Mouse (Mus musculus) cerebellum, adult 2 months (tissue): ENCODE data around the gene Pdhb. TPM values are rescaled to one million over a fixed set of nuclear protein-coding genes. Genes with fewer than 3 reads are reported as not detected.
A peak's percentile ranks its signal among the peaks of the same experiment; 100 is the strongest.
"Not testable (repeated sequence)": the region's sequence is repeated elsewhere in the genome, so short reads cannot be mapped to it uniquely, and the experiment has no call there.

Source experiments
- DNase-seq, 2 experiments: peaks; one replicate each; pipeline ENCODE4 v3.0.0; 2021
- H3K27ac ChIP-seq: fragments of 200-500 bp; 2 replicates; pipeline ENCODE4 v1.5.1; 2012; ENCODE audit warnings: low read length, control low read depth, inconsistent platforms; ENCODE audit not compliant: insufficient read depth
- H3K27me3 ChIP-seq: fragments of 200-500 bp; 2 replicates; pipeline ENCODE4 v1.6.1; 2012; ENCODE audit warnings: inconsistent platforms, mild to moderate bottlenecking, low read length, moderate library complexity; ENCODE audit not compliant: control insufficient read depth, insufficient read depth
- H3K4me1 ChIP-seq: fragments of 200-500 bp; 2 replicates; pipeline ENCODE4 v1.6.1; 2011; ENCODE audit warnings: low read length; ENCODE audit not compliant: control insufficient read depth, insufficient read depth
- H3K4me3 ChIP-seq: fragments of 200-500 bp; replicated peaks from 2 replicates; pipeline ENCODE3; 2011; ENCODE audit warnings: mild to moderate bottlenecking, low read depth, low read length, control low read depth; ENCODE audit not compliant: insufficient read depth
- CTCF ChIP-seq: fragments of 200-500 bp; IDR thresholded peaks from 2 replicates; pipeline ENCODE4 v1.5.1; 2011; ENCODE audit warnings: low read depth, mild to moderate bottlenecking, control low read depth, low read length, moderate library complexity, borderline replicate concordance; ENCODE audit not compliant: insufficient read depth
- POLR2A ChIP-seq: fragments of 200-500 bp; IDR thresholded peaks from 2 replicates; pipeline ENCODE4 v1.6.1; 2011; ENCODE audit warnings: low read length, control low read depth, borderline replicate concordance; ENCODE audit not compliant: insufficient read depth
- WGBS: fragments of 180-500 bp; shearing (Covaris S2); methylation state at CpG from one replicate; pipeline ENCODE4 v1.1.7; 2018; 5-methylcytosine and 5-hydroxymethylcytosine counted together
- polyA plus RNA-seq: library from polyadenylated mRNA; depleted of rRNA; stranded (reverse); fragments of >200 nt; gene quantifications from 2 replicates; pipeline ENCODE4 v1.2.3, GENCODE M21; 2012

The Pdhb gene
- polyA plus RNA-seq, 1 experiment: 279 TPM

DNA sequence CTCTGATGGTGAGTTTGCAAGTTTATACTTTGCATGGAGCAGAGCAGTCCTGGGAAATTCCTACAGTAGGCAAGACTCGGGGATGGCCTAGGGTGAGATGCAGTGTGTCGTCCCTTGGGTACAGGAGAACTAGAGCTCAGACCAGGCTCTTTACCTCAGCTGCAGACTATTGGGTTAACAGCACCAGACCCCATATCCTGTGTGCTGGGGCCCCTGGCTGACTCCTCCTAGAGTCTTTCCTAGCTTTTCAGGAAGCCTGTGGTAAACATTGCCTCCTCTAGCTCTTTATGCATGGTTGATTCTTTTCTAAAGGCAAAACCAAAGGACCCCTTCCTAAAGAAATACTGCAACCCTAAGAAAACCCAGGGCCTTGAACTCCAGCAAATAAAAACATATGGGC is 31.7 kb downstream of the Pdhb start:
- no peak overlapping the region for H3K27ac ChIP-seq
- WGBS: 63% methylated on average over 2 of the region's 2 CpGs
- no peak for TF ChIP-seq POLR2A
- TF ChIP-seq CTCF: no peak
- H3K27me3 ChIP-seq: no peaks in the 10 kb centered on the region
- H3K4me3 ChIP-seq: no peak overlapping the region
- no peak for DNase-seq
- H3K4me1 ChIP-seq: no peaks in the 10 kb centered on the region

DNA sequence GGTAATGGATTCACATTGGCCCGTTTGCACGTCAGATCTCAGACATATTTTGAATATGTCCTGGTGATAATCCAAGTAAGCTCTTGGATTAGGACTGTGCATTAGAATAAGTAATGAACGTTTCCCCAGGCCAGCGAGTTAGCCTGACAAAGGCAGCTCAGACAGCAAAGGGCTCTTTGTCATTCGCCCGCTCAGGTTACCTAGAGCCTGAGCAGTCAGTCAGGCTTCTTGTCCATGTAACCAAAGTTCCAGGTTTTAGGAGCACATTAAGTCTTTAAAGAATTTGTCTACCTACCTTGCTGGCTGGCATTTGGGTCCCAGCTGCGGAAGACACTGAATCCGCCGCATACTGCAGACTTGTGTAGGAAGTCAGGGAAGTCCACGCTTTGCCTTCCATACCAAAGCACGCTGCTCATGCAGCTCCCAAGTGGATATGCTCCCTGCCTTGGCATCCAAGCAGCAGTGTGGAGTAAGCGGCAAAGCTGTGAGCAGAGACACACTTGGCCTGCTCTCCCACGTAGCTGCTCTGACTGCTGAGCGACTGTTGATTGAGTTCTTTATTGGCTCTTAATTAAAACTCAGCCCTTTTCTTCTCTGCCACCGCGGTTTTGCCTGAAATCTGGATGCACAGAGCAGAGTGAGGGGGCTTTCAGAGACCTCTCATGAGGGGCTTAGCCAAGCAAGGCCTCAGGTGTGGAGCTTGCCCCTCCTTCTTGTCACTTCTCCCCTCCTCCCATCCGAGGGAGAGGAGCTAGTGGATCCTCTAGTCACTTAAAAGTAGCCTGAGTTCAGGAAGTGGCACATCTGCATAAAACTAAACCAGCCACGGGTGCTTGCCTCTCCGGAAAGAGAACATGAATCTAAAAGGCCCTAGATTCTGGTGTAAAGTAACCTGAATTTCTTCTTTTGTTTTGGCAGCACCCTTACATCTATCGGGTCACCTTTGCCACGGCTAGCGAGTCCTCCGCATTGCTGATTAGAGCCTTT is 32.8 kb downstream of the Pdhb start:
- WGBS: 60% methylated on average over 23 of the region's 23 CpGs
- Histone ChIP-seq H3K27ac (no peak overlapping the region), H3K4me1 (no peaks in the 10 kb centered on the region; the same call in 1 of the 2 replicates), H3K27me3 (no peaks in the 10 kb centered on the region), H3K4me3 (no peak overlapping the region)
- DNase-seq: no peak
- TF ChIP-seq CTCF: no peak
- TF ChIP-seq POLR2A: no peak

DNA sequence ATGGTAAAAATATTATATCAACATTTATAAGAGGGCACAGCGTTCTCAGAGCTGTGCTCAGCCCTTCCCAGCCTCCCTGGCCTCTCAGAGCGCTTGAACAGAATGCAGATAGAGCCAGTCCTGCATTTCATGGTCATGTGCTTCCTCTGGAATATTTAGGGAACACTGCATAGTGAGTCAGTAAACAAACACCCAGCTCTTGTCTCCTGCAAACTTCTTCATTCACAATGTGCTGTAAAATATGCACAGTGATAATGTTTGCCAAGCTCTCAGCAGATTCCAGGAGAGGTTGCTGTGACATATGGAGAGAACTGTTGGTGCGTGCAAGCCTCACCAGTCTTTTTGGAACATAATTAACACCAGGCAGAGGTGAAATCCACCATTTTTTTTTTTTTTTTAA is 37.7 kb downstream of the Pdhb start:
- H3K27ac ChIP-seq: no peak overlapping the region; the same call in 1 of the 2 replicates

DNA sequence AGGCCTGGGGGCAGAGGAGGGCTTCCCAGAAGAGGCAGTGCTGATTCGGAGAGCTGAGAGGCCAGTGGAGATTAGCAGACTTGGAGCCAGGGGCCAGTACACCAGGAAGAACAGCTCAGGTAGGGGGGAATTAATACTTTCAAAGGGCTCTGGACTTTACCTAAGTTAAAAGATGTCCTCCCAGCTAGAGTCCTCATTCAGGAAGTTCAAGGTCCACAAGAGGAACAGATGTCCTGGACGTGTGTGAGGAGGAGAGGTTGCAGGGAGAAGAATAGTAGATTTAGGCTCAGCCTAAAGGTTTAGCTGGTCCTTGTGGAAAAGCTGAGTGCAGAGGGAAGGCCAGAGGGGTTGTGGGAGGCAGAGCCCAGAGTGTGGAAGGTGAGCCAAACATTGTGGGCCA is 38.6 kb downstream of the Pdhb start:
- H3K4me1 ChIP-seq: peaks cover 26% of the 10 kb centered on the region
- 27% methylated on average over 2 of the region's 2 CpGs for WGBS
- no peak overlapping the region for H3K27ac ChIP-seq
- TF ChIP-seq POLR2A (no peak), CTCF (no peak)
- no peaks in the 10 kb centered on the region for H3K27me3 ChIP-seq
- DNase-seq: no peak
- H3K4me3 ChIP-seq: no peak overlapping the region

More for the DNA sequence above, 37.7 kb downstream of the Pdhb start:
- no peak for TF ChIP-seq POLR2A
- no peak for TF ChIP-seq CTCF
- Histone ChIP-seq H3K4me1 (peaks cover 26% of the 10 kb centered on the region), H3K4me3 (no peak overlapping the region), H3K27me3 (no peaks in the 10 kb centered on the region)
- peak; percentile 38 to 79 for DNase-seq
- 21% methylated on average over 3 of the region's 3 CpGs for WGBS

DNA sequence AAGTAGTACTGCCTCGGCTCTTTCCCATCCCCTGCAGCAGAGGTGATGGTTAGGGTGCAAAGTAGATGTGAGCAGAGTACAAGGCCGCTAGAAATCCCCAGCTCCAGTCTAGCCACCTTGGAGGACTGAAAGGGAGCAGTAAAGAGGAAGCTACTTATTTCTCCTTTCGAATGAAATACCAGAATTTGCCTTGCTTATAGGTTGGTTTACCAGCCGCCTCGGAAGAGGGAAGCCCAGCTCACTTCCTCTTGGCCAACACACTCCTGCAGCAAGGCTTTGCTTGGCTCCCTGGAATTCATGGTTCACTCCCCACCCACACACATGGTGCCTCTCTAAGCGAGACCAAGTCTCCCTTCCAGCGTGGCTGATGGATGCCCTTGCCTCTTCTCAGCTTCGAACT is 40.0 kb downstream of the Pdhb start:
- DNase-seq: no peak
- no peak overlapping the region for H3K4me3 ChIP-seq
- no peak for TF ChIP-seq CTCF
- TF ChIP-seq POLR2A: no peak
- H3K27ac ChIP-seq: no peak overlapping the region
- WGBS: 80% methylated on average over 8 of the region's 8 CpGs
- H3K27me3 ChIP-seq: no peaks in the 10 kb centered on the region
- peaks cover 26% of the 10 kb centered on the region for H3K4me1 ChIP-seq

DNA sequence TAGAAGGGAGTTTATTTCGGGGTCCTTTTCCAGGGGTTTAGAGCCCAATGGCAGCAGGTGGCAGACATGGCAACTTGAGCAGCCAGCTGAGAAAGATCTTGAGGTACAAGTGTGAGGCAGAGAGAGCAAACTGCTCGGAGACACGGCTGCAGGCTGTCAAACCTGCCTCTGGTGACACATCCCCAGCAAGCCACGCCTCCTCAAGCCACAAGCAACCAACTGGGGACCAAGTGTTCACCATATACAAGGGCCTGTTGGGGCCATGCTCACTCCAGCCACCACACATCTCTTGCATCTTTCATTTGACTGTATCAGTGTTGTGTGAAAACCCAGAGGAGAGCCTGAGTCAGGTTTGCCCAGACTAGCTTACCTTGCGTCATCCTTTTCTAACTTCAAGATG is 44.9 kb downstream of the Pdhb start:
- 78% methylated on average over 5 of the region's 5 CpGs for WGBS
- peaks cover 12% of the 10 kb centered on the region for H3K4me1 ChIP-seq
- TF ChIP-seq POLR2A (no peak), CTCF (no peak)
- H3K4me3 ChIP-seq: no peak overlapping the region
- no peak overlapping the region for H3K27ac ChIP-seq
- H3K27me3 ChIP-seq: no peaks in the 10 kb centered on the region
- DNase-seq: no peak

DNA sequence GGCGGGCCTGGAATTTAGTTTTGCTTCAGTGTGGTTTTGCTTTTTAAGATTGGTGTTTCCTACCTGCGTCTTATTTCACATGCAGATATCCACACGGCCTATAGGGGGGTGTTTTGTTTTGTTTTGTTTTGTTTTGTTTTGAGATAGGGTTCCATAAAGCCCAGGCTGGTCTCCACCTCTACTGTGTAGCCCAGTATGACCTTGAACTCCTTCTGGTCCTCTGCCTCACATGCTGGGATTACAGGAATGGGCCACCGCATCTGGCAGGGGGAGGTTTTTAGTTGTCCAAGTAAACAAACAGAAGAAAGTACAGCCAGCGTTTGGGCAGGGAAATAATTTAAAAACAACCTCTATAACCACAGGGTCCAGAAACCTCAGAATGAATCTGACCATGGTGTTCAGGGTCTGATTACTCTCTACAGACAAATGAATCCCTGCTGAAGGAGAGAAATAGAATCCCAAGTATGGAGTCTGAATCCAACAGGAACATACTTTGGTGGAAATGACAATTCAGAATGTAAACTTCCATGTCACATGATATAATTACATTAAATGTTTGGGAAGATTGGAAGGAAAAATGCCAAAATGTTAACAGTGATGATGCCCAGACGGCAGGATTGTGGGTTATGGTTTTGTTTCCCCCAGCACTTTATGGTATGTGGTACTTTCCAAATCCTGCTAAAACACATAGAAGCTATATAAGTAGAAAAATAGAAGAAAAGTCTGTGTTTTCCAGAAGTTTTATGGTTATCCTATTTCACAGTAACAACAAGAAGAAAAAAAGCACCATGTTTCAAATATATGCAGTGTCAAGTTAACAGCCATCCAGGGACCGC is 48.6 kb downstream of the Pdhb start:
- H3K4me3 ChIP-seq: no peak overlapping the region
- H3K27me3 ChIP-seq: no peaks in the 10 kb centered on the region
- H3K27ac ChIP-seq: no peak overlapping the region
- H3K4me1 ChIP-seq: no peaks in the 10 kb centered on the region
- TF ChIP-seq POLR2A: no peak
- TF ChIP-seq CTCF: no peak
- WGBS: 84% methylated on average over 7 of the region's 7 CpGs
- DNase-seq: no peak

DNA sequence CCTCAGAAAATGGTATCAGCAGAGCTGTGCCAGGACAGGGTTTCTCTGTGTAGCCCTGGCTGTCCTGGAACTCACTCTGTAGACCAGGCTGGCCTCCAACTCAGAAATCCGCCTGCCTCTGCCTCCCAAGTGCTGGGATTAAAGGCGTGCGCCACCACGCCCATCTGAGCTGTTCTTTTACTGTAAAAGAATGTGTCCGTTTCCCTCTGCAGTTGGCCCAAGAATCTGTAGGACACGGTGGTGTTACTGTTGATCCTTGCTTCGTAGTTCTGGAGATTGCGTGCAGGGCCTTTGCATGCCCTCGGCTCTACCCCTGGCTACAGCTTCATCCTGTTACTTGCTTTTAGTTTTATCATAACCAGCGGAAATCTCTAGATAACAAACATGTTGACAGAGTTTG is 49.2 kb downstream of the Pdhb start:
- H3K27me3 ChIP-seq, H3K27ac ChIP-seq, H3K4me3 ChIP-seq, DNase-seq, H3K4me1 ChIP-seq: not testable (repeated sequence)
- WGBS: 97% methylated on average over 10 of the region's 10 CpGs
